Mouse (Mus musculus) spleen, adult 2 months (tissue): ENCODE data around the gene Gm49601.

Source experiments
- CTCF ChIP-seq: fragments of 200-500 bp; IDR thresholded peaks from 2 replicates; pipeline ENCODE4 v1.5.1; 2011; ENCODE audit warnings: mild to moderate bottlenecking, inconsistent platforms; ENCODE audit not compliant: insufficient read depth, insufficient read length, insufficient replicate concordance; ENCODE audit errors: extremely low read depth
- POLR2A ChIP-seq: fragments of 200-500 bp; IDR thresholded peaks from 2 replicates; pipeline ENCODE4 v1.6.1; 2011; ENCODE audit warnings: low read depth, low read length, inconsistent platforms

DNA sequence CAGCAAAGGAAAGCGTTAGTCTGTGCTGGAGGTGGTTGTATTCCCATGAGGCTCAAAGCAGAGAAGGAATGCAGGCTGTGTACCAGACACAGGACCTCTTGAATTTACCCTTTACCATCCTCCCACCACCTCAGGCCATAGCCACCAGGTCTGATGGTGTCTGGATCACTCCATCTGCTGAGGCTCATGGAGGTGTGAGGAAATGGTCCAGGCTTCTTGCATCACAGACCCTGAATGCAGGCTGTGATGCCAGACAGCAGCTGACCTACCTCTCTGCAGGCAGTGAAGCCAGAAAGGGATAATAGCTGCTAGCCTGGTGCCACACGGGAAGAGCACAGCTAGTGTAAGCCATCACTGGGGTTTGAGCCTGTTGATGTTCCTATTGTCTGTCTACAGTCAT, 12.2 kb upstream of the Gm49601 start:
- TF ChIP-seq POLR2A = no peak
- TF ChIP-seq CTCF = no peak
